Mouse (Mus musculus) adrenal gland, postnatal 10 days (tissue): ENCODE measurements around the gene Nova2. TPM values are rescaled to one million over a fixed set of nuclear protein-coding genes. Genes with fewer than 3 reads are reported as not detected.

Experiments used
- DNase-seq: peaks from one replicate; pipeline ENCODE4 v3.0.0; 2021; ENCODE audit warnings: mixed read lengths
- total RNA-seq, 2 experiments: library from RNA; stranded (reverse); gene quantifications; 2 replicates each; pipeline ENCODE4 v1.2.3; 2021

Gene Nova2
- total RNA-seq, 2 experiments from 2014 or later, result 6.1 to 7.4 TPM

- DNase-seq, result no peak
Observed at GRCm38 (mm10) chr7:18987747-18988146, 62.1 kb downstream of the Nova2 start.

DNA sequence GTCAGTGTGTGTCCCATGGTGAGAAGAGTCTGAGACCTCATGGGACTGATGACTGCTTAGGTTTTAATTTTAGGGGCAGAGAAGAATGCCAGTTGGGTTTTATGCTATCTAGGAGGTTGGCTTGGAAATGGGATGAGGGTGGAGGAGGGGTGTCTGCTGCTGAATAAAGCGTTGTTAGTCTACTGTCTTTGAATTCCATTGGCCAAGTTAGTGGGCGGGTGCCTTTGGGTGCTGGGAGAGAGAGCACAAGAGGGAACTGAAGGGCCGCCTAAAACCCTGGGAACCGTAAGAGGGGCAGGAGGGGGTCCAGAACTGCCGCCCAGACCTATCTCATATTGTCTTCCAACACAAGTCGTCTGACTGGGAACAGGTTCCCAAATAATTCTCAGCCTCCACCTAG is 63.1 kb downstream of the Nova2 start:
- DNase-seq, result no peak

GRCm38 (mm10) chr7:18989995-18990394 is 64.3 kb downstream of the Nova2 start:
- no peak for DNase-seq

DNA sequence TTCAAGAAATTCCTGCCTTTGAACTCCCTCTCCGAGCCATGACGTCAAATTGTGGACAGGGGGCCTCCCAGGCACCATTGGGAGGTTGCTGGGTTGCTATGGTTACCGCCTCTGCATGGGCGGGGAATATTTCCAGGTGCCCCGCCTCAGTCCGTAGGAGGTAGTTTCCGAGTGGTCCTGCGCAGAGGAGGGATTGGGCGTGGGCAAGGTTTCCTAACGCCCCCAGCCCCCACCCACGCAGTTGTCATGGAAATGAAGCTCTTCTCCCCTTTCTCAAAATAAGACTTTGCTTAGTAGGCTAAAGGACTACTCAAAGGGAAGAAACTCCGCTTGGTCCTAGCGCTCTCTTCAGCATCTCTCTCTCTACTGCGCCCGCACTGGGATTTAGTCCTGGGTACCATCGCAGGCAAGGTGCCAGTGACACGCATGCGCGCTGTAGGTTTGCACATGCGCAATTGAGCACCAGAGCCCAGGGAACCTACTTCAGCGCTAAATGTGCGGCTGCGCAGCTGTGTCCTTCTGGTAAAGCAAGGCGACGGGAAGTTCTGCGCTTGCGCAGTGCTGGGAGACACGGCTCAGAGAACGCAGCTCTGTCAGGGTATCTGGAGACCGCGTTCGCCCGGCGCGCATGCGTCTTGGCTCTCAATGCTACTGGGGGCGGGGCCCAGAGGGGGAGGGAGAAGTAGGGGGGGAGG is 65.1 kb downstream of the Nova2 start, which contains the start of gene Mypop:
Mypop (plus strand) TSS at position 645 of the 695 bp plus-strand sequence.
- peak; percentile 99 for DNase-seq

- DNase-seq, result peak; percentile 38
Observed at GRCm38 (mm10) chr7:18991660-18992293, 66.1 kb downstream of the Nova2 start.

GRCm38 (mm10) chr7:18992294-18992675 is 66.6 kb downstream of the Nova2 start:
- peak; percentile 52 for DNase-seq

- DNase-seq, result no peak
Observed at GRCm38 (mm10) chr7:18993036-18993435, 67.3 kb downstream of the Nova2 start.

- DNase-seq, result no peak
Observed at GRCm38 (mm10) chr7:18998835-18999234, 73.1 kb downstream of the Nova2 start.

DNA sequence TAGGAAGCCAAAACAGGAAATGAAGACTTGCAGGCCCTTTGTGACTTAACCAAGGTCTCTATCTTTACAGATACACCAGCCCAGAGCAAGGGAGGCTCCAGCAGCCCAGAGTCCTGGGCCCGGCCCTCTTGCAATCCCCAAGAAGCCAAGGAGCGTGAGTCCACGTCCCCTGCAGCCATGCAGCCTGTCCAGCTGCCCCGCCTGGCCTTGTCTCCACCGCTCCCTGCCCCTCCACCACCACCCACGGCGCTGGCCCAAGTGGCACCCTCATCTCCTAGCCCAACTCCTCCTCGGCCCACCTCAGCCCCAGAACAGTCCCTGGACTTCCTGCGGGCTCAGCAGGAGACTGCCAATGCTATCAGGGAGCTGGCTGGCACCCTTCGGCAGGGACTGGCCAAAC is 74.7 kb downstream of the Nova2 start:
- DNase-seq, result no peak

DNA sequence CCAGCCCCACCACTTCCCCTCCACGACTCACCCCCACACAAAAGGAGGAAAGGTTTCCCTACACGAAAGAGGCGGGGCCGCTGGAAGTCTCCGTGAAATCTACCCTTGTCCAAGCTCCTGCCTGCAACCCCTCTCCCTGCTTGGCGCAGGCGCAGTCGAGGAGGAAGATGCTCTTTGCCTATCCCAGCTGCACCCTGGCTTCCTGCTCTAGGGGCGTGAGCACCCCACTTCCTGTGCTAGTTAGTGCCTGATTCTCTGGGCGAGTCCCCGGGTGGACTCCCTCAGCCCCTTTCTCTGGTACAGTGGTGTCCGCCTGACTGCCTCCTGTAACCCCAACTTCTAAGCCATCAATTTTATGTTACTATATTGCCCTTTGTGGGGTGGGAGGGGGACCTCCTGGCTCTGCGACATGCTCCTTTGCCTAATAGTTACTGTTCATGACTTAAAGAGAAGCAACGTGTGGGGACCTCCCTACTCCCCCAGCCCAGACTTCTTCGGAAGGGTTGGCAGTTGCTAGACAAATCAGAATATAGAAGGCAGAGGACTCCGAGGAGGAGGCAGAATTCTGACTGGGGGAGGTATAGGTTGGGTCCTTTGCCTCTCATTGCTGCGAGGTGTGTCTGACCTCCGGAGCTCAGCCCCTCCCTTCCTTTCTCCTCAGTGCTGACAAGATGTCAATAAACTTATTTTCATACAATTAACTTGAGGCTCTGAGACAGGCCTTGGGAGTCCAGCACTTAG is 75.5 kb downstream of the Nova2 start:
- DNase-seq, result peak; percentile 73

GRCm38 (mm10) chr7:19001807-19002085 is 76.1 kb downstream of the Nova2 start:
- DNase-seq, result no peak

DNA sequence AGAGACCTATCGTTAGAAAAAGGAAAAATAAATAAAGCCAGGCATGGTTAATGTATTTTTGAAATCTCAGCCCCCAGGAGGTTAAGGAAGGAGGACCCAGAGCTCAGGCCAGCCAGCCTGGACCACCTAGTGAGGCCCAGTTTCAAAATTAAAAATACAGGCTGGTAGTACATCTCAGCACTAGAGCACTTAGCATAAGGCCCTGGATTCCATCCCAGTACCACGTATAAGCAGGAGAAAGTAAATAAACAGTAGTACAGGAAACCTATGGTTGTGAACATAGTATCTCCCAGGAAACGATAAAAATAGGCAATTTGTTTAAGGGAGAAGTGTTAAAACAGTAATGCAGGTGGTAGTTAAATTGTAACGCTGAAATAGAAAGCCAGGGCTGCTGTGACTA is 76.4 kb downstream of the Nova2 start:
- DNase-seq, result no peak

GRCm38 (mm10) chr7:19002848-19003498 is 77.3 kb downstream of the Nova2 start:
- DNase-seq, result peak; percentile 81

- peak; percentile 95 for DNase-seq
Observed at GRCm38 (mm10) chr7:19003902-19004630, 78.4 kb downstream of the Nova2 start, which contains the start of gene Irf2bp1. Irf2bp1 (plus strand) TSS chr7:19004044.

GRCm38 (mm10) chr7:19004631-19005079 is 79.0 kb downstream of the Nova2 start:
- DNase-seq, result peak; percentile 68

DNA sequence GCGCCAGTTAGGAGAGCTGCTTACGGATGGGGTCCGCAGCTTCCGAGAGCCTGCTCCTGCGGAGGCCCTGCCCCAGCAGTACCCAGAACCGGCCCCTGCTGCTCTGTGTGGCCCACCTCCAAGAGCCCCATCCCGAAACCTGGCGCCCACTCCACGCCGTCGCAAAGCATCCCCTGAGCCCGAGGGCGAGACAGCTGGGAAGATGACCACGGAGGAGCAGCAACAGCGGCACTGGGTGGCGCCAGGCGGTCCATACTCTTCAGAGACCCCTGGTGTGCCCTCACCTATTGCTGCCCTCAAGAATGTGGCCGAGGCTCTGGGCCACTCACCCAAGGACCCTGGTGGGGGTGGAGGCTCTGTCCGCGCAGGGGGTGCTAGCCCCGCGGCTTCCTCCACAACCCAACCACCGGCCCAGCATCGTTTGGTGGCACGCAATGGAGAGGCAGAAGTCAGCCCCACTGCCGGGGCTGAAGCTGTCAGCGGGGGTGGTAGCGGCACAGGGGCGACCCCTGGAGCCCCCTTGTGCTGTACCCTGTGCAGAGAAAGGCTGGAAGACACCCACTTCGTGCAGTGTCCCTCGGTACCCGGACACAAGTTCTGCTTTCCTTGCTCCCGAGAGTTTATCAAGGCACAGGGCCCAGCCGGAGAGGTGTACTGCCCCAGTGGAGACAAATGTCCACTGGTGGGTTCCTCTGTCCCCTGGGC is 79.9 kb downstream of the Nova2 start:
- no peak for DNase-seq

DNA sequence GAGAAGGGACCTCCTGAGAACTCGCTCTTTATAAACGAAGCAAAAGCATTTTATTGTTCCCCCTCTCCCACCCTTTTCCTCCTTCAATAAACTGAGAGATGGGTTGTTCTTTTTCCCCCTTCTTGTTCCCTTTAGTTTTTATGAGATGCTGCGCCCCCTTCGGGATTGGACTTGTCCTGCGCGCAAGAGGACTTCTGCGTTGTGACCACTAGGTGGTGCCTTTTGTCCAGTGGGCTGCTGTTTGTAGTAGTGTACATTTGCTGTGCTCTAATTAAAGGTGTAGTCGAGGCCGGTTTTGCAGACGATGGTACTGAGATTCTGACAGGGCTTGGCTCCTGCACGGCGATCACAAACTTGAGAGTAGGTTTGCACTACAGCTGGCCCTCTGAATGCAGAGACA is 80.8 kb downstream of the Nova2 start:
- DNase-seq, result peak; percentile 85

GRCm38 (mm10) chr7:19007026-19007977 is 81.6 kb downstream of the Nova2 start:
- DNase-seq, result no peak

DNA sequence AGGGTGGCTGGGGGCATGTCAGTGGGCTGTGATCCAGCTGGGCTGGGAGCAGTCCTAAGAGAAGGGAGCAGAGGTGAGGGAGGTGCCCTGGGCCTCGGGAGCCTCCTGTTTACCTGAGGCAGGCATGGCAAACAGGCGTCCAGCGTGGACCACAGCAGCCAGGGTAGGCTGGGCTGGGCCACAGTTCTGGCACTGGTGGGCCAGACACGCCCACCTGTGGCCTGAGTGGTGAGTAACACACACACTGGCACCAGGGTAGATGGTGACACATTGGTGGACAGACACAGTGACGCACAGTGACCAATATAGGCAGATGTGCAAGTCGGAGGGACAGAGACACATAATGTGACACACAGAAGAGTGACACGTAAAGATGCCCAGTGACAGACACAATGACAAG is 84.9 kb downstream of the Nova2 start:
- DNase-seq, result peak; percentile 38

DNA sequence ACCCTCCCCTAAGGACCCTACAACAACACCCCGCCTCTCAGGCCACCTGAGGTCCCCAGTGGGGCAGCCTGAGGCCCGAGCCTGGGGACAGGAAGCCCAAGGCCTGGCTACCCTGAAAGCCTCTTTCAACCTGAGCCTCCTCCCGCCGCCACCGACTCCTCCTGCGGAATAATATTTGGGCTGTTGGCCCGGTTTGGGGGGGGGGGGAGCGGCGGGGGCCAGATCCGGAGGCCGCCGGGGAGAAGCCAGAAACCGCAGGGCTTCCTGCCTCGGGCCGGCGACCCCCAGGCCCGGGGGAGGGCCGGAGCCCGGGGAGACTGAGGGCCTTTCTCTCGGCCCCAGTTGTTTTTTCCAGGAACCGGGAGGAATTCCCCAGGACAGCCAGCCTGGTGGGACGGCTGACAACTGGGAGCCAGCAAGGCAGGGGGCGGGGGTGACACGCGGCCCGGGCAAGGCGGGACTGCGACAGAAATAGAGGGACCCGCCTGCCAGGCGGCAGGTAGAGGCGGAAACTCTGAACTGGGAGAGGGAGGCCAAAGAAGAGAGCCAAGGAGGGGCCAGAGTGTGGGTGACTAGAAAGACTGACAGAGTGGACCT is 86.4 kb downstream of the Nova2 start:
- DNase-seq, result peak; percentile 58
